Mouse (Mus musculus): ENCODE data around the gene Ccdc87. TPM values are rescaled to one million over a fixed set of nuclear protein-coding genes. Genes with fewer than 3 reads are reported as not detected.

The Ccdc87 gene
- 1 to 10 TPM; 2.0 to 2.6 TPM for total RNA-seq (2021)
- long read RNA-seq, experiment 1: 0 reads
- long read RNA-seq, experiment 2, partial matches to known transcripts: 0 of 1 reads
- long read RNA-seq, experiment 2, other reads (novel, unspliced or antisense): 0 of 1 reads

GRCm38 (mm10) chr19:4839149-4839548 is at the start of gene Ccdc87, which contains the start of gene Ccs:
Gene Ccdc87 (plus strand): TSS chr19:4839366.
Gene Ccs (minus strand): TSS chr19:4839332.
- Histone ChIP-seq H3K4me3 (peak within 1 kb of the TSS; percentile 77), H3K27ac (peak within 1 kb of the TSS; percentile 61; the same call in 1 of the 2 replicates)
- intact Hi-C loops (cut with DNase I): loop anchor here (1.0 to 5.0 kb wide), 2 partner anchors 45 to 212 kb away; partner anchors contain the start of gene Rce1
- DNase-seq (ENCODE audit: extremely low spot score in 1 of 2, low spot score in 2 of 2): peak; percentile 95 to 96
- TF ChIP-seq CTCF (IDR thresholded peaks at IDR 0.05): no peak; the same call in none of the 2 replicates

GRCm38 (mm10) chr19:4793281-4793830 is 45.8 kb upstream of the Ccdc87 start:
- H3K4me3 ChIP-seq: peak overlapping the region; percentile 90
- intact Hi-C loops (cut with DNase I): no loop called here
- peak overlapping the region; percentile 83 for H3K27ac ChIP-seq
- no peak for TF ChIP-seq CTCF (IDR thresholded peaks at IDR 0.05)
- no peak for DNase-seq (ENCODE audit: extremely low spot score in 1 of 2, low spot score in 2 of 2)

GRCm38 (mm10) chr19:4793831-4794422 is 45.2 kb upstream of the Ccdc87 start, which contains the start of gene Rbm4:
Gene Rbm4 (minus strand): TSS chr19:4793901.
- peak within 1 kb of the TSS; percentile 90 for H3K4me3 ChIP-seq
- intact Hi-C loops (cut with DNase I): loop anchor here (1.0 kb wide), 1 partner anchor 45 kb away; the partner anchor contains the start of genes Ccdc87 and Ccs
- DNase-seq (ENCODE audit: extremely low spot score in 1 of 2, low spot score in 2 of 2): peak; percentile 96 to 98
- H3K27ac ChIP-seq: peak within 1 kb of the TSS; percentile 83
- no peak for TF ChIP-seq CTCF (IDR thresholded peaks at IDR 0.05)

- Histone ChIP-seq H3K27ac (no peak overlapping the region), H3K4me3 (no peak overlapping the region)
- intact Hi-C loops (cut with DNase I): no loop called here
- no peak for TF ChIP-seq CTCF (IDR thresholded peaks at IDR 0.05)
- no peak for DNase-seq (ENCODE audit: extremely low spot score in 1 of 2, low spot score in 2 of 2)
These were observed 43.2 kb upstream of the Ccdc87 start for GRCm38 (mm10) chr19:4795929-4796328.

GRCm38 (mm10) chr19:4797846-4798245 is 41.3 kb upstream of the Ccdc87 start:
- intact Hi-C loops (cut with DNase I): no loop called here
- no peak for TF ChIP-seq CTCF (IDR thresholded peaks at IDR 0.05)
- no peak for DNase-seq (ENCODE audit: extremely low spot score in 1 of 2, low spot score in 2 of 2)

GRCm38 (mm10) chr19:4799083-4799482 is 40.1 kb upstream of the Ccdc87 start:
- no peak for DNase-seq (ENCODE audit: extremely low spot score in 1 of 2, low spot score in 2 of 2)
- no peak for TF ChIP-seq CTCF (IDR thresholded peaks at IDR 0.05)
- intact Hi-C loops (cut with DNase I): no loop called here

More at GRCm38 (mm10) chr19:4797846-4798245, 41.3 kb upstream of the Ccdc87 start:
- Histone ChIP-seq H3K27ac (no peak overlapping the region), H3K4me3 (no peak overlapping the region)

GRCm38 (mm10) chr19:4802691-4803091 is 36.5 kb upstream of the Ccdc87 start:
- intact Hi-C loops (cut with DNase I): no loop called here
- H3K27ac ChIP-seq: no peak overlapping the region

More at GRCm38 (mm10) chr19:4799083-4799482, 40.1 kb upstream of the Ccdc87 start:
- Histone ChIP-seq H3K4me3 (no peak overlapping the region), H3K27ac (no peak overlapping the region)

GRCm38 (mm10) chr19:4803283-4803682 is 35.9 kb upstream of the Ccdc87 start:
- intact Hi-C loops (cut with DNase I): no loop called here
- Histone ChIP-seq H3K4me3 (no peak overlapping the region), H3K27ac (no peak overlapping the region)
- no peak for TF ChIP-seq CTCF (IDR thresholded peaks at IDR 0.05)
- DNase-seq (ENCODE audit: extremely low spot score in 1 of 2, low spot score in 2 of 2): no peak

More at GRCm38 (mm10) chr19:4802691-4803091, 36.5 kb upstream of the Ccdc87 start:
- DNase-seq (ENCODE audit: extremely low spot score in 1 of 2, low spot score in 2 of 2): no peak
- no peak for TF ChIP-seq CTCF (IDR thresholded peaks at IDR 0.05)
- H3K4me3 ChIP-seq: no peak overlapping the region

GRCm38 (mm10) chr19:4810309-4810708 is 28.9 kb upstream of the Ccdc87 start:
- H3K27ac ChIP-seq: peak overlapping the region; percentile 95; the same call in 1 of the 2 replicates
- intact Hi-C loops (cut with DNase I): loop anchor here (5.0 kb wide), 1 partner anchor 53 kb away; the partner anchor contains the start of gene Rbm4b
- H3K4me3 ChIP-seq: peak overlapping the region; percentile 60

GRCm38 (mm10) chr19:4810746-4811062 is 28.5 kb upstream of the Ccdc87 start:
- H3K4me3 ChIP-seq: peak overlapping the region; percentile 60
- intact Hi-C loops (cut with DNase I): loop anchor here (5.0 kb wide), 1 partner anchor 53 kb away; the partner anchor contains the start of gene Rbm4b
- peak overlapping the region; percentile 95 for H3K27ac ChIP-seq
- TF ChIP-seq CTCF (IDR thresholded peaks at IDR 0.05): no peak
- DNase-seq (ENCODE audit: extremely low spot score in 1 of 2, low spot score in 2 of 2): no peak

More at GRCm38 (mm10) chr19:4810309-4810708, 28.9 kb upstream of the Ccdc87 start:
- DNase-seq (ENCODE audit: extremely low spot score in 1 of 2, low spot score in 2 of 2): no peak
- TF ChIP-seq CTCF (IDR thresholded peaks at IDR 0.05): no peak

GRCm38 (mm10) chr19:4811063-4811908 is 27.9 kb upstream of the Ccdc87 start, which contains the start of the genes Gm21992 and Rbm14:
Gene Gm21992 (minus strand): TSS chr19:4811612.
Gene Rbm14 (minus strand): TSS chr19:4811634.
- peak within 1 kb of the TSS; percentile 60 for H3K4me3 ChIP-seq
- peak; percentile 96 to 98 for DNase-seq (ENCODE audit: extremely low spot score in 1 of 2, low spot score in 2 of 2)
- TF ChIP-seq CTCF (IDR thresholded peaks at IDR 0.05): no peak
- peak within 1 kb of the TSS; percentile 95 for H3K27ac ChIP-seq
- intact Hi-C loops (cut with DNase I): loop anchor here (5.0 kb wide), 1 partner anchor 54 kb away; the partner anchor contains the start of gene Rbm4b
